Mouse (Mus musculus): Measurements from ENCODE around the gene Vezt.

The Vezt gene

DNA sequence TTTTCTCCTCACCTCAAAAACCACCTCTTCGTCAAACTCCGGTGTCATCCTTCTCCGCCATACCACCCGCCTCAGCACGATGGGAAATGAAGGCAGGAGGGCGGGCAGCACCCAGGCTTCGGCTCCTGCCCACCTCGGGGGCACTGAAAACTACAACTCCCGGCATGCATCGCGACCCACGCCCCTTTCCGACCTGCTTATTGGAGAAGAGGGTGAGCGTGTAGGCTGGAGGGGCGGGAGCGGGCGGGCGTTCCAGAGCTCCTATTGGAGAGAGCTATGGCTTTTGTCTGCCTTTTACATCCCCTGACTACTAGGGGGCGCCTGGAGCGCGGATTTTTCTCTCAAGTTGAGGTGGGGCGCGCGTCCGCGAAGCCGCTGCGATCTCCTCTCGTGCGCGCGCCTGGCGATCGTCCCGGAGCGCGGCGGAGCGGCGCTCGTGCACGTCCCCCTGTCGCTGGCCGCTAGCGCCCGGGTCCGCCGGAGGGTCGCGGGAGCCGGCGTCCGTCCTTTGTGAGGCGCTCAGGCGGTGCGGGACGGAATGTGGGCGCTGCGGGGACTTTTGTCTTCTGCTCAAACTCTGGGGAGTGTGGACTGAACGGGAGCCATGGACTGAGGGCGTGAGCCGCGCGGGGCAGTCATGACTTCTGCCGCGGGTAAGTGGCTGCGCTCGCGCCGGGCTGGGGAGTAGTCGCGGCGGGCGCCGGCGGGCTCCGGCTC, at the start of gene Vezt, which contains the start of gene Fgd6:
TSS of gene Vezt (minus strand) at position 160 of the 717 bp plus-strand sequence.
TSS of gene Fgd6 (plus strand) at position 344 of the 717 bp plus-strand sequence.
- peak; percentile 100 for DNase-seq

DNA sequence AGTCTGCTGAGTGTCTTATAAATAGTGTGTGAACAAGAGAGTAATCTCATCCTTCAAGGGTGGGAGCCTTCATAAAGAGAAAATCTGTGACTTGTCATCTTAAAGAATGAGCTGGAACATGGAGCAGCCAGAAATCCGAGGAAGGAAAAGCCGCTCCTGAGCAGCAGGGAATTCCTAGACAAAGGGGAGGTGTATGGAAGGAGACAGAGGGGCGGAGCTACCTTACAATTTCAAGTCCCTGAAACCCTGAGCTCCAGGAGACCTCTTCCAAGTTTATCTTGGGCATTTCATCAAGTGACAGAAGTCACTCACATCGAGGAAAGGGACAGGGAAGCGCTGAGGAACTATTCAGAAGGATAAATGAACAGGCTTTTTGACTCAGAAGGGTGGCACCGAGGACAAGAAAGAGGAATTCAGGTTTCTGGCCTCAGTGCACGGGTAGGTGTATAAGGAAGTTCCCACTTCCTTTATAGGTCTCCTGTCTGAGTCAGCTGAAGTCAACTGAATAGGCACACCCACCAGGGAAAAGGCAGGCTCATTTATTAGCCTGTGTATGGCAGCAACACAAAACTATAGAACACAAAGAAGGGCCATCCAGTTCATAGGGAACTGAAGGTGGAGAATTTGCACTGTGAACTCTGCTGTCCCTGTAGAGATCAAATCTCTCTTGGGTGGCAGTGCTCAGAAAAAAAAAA, 46.6 kb upstream of the Vezt start:
- DNase-seq, result no peak

DNA sequence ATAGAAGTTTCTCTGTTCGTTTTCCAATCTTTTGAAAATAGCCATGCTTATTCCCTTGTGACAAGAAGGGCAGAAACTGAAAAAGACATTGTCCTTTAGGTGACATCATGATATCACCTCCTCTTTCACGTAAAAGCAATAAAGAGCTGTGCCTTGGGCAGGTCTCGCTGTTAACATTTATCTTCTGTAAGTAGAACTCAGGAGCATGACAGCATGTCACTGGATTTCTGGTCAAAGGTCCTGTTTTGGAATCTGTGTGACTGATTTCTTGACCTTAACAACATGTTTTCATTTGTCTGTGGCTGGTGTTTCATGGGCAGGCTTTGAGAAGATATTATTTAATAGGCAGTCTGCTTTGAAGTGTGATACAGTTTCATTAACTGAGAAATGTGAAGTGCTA, 45.1 kb upstream of the Vezt start:
- DNase-seq, result no peak

DNA sequence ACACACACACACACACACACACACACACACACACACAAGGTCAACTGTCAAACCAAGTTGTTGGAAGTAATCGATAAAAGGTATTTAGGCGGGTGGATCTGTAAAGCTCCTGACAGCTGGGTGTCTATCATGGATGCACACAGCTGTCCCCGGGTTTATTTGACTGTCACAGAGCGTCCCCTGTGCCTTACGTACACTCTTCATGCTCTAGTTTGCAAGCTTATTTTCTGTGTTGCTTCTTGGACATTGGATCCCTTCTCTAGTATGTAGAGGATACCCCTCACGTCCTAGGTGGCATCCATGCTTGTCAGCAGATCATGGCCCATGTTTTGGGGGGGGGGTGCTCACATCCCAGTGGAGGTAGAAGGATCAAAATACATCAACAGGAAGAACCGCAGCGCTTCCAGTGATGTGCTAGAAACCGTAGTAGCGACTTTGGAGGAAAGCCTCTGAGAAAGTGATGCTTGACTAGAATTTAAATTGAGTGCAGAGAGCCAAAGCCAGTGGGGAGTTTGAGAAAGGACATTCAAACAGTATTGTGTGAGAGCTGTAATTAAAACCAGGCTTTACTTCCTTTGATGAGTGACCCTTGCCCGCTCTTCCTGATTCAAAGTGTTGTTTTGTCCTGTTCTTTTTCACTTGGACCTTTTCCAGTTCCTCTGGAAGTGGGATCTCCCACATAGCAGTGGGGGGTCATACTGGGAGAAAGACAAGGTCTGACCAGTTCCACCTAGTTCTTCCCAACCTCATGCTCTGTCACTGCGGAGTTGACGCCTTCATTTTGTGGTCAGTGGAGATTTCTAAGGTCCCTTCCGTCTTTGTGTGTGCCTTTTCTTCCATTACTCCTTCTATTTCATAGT, 41.6 kb upstream of the Vezt start:
- DNase-seq, result no peak

DNA sequence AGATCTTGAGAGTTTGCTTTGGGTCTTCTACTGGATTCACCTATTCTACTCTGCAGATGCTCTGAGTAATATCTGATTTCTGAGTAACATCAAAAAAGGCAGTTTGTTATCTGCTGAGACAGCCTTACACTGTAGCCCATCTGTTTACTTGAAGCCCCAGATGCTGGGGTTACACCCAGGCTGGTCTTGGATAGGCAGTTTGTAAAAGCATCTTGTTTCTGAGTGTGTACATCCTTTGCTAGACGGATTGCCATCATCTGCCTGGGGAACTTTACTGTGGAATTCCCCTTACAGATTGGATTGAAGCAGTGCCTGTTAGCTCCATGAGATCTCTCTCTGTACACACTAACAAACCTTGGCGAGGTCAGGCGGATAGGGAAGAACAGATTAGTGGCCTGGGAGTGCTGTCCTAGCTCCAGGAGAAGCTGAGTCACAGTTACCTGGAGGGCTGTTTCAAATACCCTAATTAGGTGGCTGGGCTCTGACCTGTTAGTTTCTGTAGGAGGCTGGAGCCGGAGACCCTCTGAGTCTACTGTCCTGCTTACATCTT, 37.4 kb upstream of the Vezt start:
- no peak for DNase-seq

DNA sequence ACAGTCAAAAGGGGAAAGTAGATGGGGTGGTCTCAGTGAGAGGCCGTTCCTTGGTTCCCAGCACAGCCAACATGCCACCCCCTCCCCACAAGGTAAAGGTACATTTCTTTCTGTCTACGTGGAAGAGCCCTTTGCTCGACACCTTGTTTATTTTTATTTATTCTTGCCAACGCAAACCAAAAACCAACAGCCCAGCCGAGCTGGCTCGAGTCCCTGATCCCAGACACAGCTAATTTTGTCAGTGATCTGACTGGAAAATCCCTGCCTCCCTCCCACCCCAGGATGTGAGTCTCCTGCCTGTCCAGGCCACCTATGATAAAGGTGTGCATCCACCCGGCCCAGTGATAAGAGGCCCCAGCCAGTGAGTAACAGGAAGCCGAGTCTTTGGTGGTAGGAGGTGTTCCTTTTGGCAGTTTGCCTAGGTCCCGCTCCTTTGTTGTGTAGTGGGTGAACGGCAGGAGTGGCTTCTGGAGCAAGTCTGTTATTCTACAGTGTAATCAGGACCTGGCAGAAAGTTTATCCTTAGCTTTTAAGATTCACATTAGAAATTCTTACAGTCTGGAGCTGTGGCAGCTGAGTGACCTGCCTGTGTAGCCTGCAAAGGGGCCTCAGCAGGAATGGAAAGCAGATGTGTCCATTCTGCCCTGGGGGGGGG, 36.8 kb upstream of the Vezt start:
- DNase-seq, result peak; percentile 45

DNA sequence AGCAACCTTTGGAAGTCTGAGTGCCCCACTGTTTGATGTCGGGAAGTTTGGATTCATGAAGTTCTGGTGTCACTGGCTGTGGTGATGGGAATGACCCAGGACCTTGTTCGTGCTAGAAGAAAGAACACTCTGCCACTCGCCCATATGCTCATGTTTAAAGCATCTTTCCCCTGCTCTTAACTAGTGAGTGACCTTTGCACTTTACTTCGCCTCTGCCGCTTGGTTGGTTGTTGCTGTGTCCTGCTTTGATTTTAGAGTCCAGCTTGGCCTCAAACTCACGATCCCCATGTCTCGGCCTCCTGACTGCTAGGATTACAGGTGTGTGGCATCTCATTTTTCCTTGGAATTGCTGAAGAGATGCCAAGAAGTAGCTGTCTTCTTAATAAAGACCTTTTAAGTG, 36.0 kb upstream of the Vezt start:
- no peak for DNase-seq

DNA sequence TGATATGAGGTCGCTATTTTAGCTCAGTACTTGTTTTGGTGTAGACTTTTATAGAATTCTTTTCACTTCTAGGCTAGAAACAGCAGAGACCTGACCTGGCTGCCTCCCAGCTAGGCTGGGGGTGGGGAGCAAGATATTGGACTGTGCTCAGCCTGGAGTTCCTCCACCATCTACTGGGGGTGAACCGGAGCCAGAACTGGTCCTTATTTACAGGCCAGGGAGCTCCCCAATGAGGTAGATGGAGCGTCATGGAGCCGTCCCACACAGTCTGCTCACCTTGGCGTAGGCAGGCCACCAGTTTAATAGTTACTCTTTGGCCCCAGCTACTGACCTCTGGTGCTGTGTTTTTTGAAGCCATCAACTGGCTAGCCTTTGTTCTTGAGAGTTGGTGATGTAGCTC, 33.1 kb upstream of the Vezt start:
- no peak for DNase-seq

DNA sequence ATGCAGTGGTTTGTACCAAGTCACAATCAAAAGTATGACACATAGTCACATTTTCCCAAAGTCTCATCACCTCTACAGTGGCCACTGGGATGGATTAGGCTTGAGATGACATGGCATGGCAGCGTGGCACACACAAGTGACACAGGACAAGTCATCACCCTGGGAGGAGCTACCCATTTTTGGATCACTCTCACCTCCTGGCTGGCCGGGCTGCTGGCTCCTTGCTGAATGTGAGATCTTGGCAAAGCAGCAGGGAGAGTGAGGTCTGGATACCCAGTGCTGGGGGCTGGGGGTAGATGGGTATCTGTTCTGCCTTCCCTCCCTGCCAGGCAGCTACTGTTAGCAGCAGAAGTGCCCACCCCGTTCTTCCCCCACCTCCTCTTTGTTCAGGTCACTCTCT, 31.3 kb upstream of the Vezt start:
- DNase-seq, result no peak

DNA sequence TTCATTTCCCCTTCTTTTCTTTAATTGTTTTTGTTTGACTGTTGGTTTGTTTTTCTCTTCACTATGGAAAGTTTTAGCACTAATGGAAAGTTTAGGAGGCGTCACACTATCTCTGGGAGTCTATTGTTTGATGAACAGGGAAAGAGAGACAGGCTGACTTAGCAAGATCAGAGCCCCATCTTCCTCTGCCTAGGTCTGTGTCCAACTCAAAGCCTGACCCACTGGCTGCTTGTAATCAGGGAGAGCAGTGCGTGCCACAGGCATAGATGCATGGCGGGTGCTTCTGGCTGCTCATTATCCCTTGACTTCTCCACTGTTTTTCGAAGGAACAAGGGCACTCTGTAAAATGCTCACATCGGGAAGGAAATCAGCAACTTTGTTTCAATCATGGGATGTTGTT, 26.7 kb upstream of the Vezt start:
- DNase-seq, result no peak

DNA sequence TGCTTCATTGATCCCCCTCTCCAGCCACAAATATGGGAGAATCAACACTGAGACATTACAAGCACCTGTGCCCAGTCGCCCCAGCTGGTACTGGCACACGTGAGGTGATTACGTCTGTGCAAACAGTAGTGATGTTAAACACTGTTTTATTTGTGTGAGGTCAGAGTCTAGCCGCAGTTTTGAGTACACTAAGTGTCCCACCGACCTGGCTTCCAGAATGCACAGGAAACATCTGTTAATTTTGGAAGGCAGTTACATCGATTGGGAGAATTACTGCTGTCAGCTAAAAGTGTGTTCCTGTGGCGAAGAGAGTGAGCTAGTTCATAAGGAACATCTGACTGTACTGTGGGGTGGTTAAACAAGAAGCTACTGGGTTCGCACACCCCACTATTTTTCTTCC, 24.6 kb upstream of the Vezt start:
- DNase-seq, result no peak

DNA sequence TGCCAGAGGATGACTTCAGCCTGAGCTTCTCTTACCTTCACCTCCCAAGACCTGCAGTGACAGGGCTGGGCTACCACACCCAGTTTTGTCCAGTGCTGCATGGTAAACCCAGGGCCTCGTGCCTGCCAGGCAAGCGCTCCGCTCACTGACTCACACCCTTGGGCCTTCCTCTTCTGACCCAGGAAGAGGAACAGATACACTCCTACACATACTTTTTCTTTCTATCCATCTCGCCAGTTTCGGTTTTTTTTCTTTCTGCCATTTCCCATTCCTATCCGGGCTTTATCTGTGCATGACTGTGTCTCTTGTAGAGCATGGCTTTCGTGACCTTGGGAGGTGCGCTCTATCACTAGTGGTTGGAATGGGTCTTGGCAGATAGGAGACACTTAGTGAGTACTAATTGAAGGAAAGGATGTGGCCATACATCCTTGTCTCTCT, 24.0 kb upstream of the Vezt start:
- DNase-seq, result no peak

DNA sequence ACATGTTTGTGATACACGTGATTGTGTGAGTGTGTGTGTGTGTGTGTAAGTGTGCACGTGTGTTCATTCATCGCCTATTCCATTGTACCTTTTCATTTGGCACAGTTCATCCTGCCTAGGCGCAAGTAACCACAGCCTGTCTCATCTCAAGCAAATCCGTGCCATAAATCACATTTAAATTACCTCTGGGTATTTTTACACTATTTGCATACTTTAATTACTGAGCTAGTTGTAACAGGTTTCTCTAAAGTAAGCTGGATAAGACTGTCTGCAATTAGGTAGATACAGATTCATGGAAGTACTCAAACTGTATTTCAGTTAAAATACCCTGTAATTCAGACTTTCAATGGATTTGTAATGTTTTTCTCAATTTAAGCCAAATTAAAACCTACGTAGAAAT, 20.9 kb upstream of the Vezt start:
- DNase-seq, result no peak

DNA sequence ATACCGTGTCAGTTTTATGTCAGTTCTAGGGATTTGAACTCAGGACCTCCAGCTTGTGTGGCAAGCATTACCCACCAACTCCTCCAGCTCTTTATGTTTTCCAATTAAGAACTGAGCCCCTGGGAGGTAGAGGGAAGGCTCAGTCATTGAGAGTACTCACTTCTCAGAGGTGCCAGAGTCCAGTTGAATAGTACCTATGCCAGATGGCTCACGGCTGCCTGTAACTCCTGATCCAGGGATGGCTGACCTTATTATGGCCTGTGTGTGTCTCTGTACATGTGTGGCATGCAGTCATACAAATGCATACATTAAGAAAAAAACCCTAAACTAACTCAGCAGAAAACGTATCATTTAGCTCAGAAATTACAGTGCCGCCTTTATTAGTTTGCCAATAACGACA, 15.1 kb upstream of the Vezt start:
- DNase-seq, result no peak

DNA sequence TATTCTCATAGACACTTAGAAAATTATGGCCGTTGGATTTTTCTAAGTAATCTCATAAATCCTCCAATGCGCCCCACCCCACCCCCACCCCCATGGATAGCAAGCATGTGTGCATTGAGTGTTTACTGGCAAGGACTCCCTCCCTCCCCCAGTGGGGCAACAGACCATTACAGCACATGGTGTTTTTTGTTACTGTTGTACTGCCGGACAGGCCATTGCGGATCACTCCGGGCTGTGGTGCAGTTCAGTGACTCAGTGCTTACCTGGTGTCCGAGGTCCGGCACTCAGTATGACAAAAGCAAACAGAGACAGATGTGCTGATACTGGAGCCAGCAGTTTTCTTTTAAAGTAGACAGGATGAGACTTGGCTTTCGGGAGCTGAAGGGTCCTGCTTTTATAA, 13.5 kb upstream of the Vezt start:
- DNase-seq, result no peak

DNA sequence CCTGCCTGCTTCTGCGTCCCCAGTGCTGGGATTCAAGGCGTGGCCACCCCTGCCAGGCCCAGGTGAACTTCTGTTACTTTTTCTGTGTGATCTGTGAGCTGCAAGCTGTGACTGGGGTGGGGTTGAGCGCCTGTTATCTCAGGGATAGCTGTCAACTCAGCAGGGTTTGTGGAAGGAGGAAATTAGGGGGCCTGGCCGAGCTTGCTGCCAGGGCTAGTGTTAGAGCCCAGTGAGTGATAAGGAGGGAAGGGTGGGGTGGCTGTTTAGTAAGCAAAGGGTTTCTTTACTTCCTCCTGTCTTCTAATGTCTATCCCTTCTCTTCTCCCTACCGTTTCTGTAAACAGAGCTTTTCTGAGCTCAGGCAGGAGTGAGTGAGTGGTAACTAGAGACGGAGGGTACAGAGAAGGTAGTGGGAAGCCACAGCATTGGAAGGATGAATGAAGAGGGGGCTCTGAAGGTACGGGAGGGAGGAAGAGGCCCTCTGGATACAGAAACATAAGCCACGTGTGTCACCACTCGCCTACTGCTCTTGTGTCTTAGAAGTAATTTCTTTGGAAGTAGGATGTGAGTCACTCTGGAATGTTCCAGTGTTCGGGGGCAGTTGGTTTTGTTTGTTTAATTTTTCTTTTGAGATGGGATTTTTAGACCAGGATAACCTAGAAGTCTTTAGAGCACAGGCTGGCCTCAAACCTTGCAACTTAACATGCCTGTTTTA, 12.4 kb upstream of the Vezt start:
- DNase-seq, result no peak

DNA sequence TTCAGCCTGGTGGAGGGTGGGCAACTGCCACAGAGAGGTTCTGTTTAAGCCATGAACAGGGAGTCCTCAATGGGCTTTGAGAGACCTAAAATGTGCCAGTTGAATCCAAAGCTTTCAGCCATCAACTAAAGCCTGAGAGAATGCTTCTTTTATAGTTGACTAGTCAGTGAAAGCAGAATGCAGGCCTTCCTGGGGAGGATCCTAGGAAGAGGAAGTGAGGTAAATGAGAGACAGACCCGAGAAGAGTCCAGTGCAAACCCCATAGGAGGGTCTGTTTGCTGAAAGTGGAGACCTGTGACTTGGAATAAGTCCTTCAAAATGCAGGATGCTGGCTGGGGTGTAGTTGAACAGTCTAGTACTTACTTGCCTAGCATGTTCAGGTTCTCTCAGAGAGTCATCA, 11.4 kb upstream of the Vezt start:
- DNase-seq, result no peak

DNA sequence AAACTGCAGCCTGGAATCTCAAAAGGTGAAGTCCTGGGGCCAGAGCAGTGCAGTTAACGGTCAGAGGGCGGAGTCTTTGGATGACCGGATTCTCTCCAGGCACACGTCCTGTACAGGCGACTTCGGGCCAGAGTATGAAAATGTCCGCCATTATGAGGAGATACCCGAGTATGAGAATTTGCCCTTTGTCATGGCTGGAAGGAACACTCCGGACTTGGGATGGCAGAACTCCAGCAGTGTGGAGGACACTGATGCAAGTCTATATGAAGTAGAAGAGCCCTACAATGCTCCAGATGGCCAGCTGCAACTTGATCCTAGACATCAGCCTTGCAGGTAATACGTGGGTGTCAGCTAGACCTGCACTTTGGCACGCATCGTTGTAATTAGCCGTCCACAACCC, 9.7 kb upstream of the Vezt start:
- DNase-seq, result no peak

DNA sequence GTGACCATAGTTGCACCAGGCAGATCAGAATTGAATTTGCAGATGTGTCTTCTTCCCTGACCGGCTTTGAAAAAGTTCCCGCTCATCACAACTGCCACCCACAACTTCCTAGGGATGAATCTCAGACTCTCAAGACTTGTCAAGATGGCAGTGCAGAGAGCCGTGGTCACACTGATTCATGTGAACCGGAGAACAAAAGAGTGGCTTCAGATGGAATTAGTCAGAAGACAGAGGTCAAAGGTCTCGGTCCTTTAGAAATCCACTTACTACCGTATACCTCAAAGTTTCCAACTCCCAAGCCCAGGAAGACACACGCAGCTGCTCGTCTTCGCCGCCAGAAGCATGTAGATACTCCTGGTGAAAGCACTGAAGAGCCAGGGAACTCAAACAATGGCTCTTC, 8.3 kb upstream of the Vezt start:
- peak; percentile 41 for DNase-seq

DNA sequence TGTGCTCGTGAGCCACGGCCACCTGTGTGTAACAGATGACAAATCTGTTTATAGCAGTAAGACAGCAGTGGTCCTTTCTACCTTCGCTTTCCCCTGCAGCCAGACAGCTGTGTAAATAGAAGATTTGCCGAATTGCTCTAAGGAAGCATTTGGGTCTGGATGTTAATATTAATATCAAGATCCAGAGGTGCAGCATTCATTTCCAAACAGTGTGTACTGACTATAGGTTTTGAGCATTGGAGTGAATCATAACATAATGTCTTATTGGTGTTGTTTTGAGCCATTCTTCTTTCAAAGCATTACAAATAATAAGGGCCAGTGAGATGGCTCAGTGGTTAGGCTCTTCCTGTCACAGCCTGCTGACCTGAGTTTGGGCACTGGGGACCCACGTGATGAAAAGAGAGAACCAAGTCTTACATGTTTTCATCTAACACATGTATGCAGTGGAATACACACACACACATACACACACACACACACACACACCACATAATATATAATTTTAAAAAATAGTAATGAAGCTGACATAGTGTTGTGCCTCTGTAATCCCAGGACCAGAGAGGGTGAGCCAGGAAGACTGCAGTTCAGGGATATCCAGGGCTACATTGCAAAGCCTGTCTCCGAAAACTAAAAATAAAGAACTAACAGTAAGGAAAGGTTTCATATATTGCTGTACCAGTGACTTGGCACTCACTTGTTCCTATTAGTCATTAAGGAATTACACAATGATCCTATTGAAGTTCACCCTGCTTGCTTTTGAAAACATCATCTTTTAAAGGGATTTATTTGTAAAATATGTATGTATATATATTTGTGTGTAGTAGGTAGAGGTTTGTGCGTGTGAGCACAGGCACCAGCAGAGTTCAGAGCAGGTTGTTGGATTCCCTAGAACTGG, 3.0 kb upstream of the Vezt start:
- DNase-seq, result no peak

DNA sequence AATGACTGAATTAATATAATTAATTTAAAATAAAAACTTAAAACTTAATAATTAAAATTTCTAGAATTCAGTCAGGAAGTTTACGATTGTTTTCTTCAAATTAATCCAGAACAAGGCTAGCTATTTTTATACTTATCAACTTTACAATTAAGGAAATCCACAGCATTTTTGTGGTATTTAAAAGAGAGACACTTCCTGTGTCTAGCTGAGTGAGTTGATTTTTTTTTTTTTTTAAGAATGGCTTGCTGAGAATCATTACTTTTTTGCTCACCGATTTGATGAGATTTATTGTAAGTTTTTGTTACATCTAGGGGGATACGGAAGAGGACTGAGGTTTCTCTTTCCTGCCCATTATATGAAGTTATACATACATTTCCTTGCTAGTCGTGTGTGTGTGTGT, 2.0 kb upstream of the Vezt start:
- no peak for DNase-seq

Data from embryo, embryonic 11 days (tissue).